In the genomic region with DNA sequence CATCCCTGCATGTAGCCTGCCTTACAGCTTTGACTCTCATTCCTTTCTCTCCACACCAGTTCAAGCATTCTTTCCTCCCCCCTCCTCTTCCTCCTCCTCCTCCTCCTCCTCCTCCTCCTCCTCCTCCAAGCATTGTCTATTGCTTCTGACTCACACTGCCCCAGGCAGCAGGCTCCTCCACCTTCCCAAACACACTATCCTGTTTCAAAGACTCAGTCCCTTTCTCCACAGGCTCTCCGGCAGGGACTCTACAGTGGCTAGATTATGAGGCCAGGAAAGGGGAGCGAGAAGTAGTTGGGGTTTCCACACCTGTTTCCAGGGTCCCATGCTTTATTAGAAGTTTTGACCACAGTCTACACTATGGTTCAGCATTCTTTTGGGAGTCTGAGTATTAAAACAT, we compare ENCODE assay signal across 27 mouse cellular contexts.
A peak's percentile ranks its signal among the peaks of the same experiment; 100 is the strongest.
DNase-seq lines count a peak whose midpoint lies in the region; ATAC-seq lines count a peak whose summit lies in the region.
"Had no signal": no experiment of that assay in that cellular context is flagged by ENCODE, and none has a peak within 500 bp of the region (broad histone marks: within the 10 kb centered on the region; RNA-seq: fewer than 3 reads in every experiment).

No protein-coding gene starts in this region.

- peak; percentile 50; the same call in 1 of the 2 replicates for ATAC-seq in embryonic facial prominence, embryonic 14.5 days (ENCODE audit: low read depth)
- peak; percentile 68; the same call in 1 of the 2 replicates for ATAC-seq in kidney, embryonic 14.5 days (ENCODE audit: low FRiP score, low TSS enrichment)
- no peak for ATAC-seq in midbrain, embryonic 11.5 days (ENCODE audit: low FRiP score)
- ATAC-seq: forebrain, embryonic 14.5 days; Patski had no signal

- no peak for DNase-seq in embryonic facial prominence, embryonic 14.5 days (ENCODE audit: low spot score)
- DNase-seq in embryonic facial prominence, embryonic 10.5 days (ENCODE audit: low spot score) = no peak
- DNase-seq in kidney, adult 9 months = no peak
- DNase-seq in midbrain, embryonic 11.5 days (ENCODE audit: low spot score, missing footprints) = peak; percentile 62
- DNase-seq in midbrain, embryonic 10.5 days (ENCODE audit: low spot score) = no peak
- DNase-seq in ovary, postnatal 36 days (ENCODE audit: low spot score) = no peak
- DNase-seq in lung, postnatal 14 days = no peak
- DNase-seq: adrenal gland, postnatal 10 days; adrenal gland, postnatal 36 days; B cell, adult 2 months; cerebellum, adult 18-20 months; cerebellum, adult 9-10 months; cerebellum, postnatal 14 days; gastrocnemius, postnatal 25 days; heart, adult 18-20 months; heart, postnatal 10 days; heart, postnatal 36 days had no signal

- H3K9ac ChIP-seq in embryonic facial prominence, embryonic 14.5 days (ENCODE audit: low read depth, low read length) = no peak overlapping the region
- H3K9ac ChIP-seq in kidney, embryonic 14.5 days (ENCODE audit: low read depth, low read length) = no peak overlapping the region
- no peak overlapping the region for H3K9ac ChIP-seq in midbrain, embryonic 11.5 days (ENCODE audit: low read length)
- H3K9ac ChIP-seq: embryonic facial prominence, embryonic 12.5 days; heart, embryonic 12.5 days; heart, embryonic 15.5 days; hindbrain, embryonic 12.5 days; hindbrain, embryonic 15.5 days had no signal

- no peaks in the 10 kb centered on the region; the same call in 1 of the 2 replicates for H3K27me3 ChIP-seq in embryonic facial prominence, embryonic 14.5 days (replicated peaks; ENCODE audit: control insufficient read depth, insufficient read depth, low read length)
- no peaks in the 10 kb centered on the region for H3K27me3 ChIP-seq in embryonic facial prominence, embryonic 10.5 days (replicated peaks; ENCODE audit: low read depth, poor library complexity, severe bottlenecking)
- no peaks in the 10 kb centered on the region for H3K27me3 ChIP-seq in kidney, embryonic 14.5 days (ENCODE audit: control insufficient read depth, insufficient read depth, low read length)
- H3K27me3 ChIP-seq in midbrain, embryonic 11.5 days (ENCODE audit: control insufficient read depth, insufficient read depth, low read length) = no peaks in the 10 kb centered on the region
- no peaks in the 10 kb centered on the region for H3K27me3 ChIP-seq in midbrain, embryonic 10.5 days (ENCODE audit: low read depth, poor library complexity, severe bottlenecking)
- H3K27me3 ChIP-seq: CH12.LX; embryonic facial prominence, embryonic 12.5 days; heart, embryonic 12.5 days; heart, embryonic 15.5 days; hindbrain, embryonic 12.5 days; hindbrain, embryonic 15.5 days; Patski had no signal

- peaks cover 4% of the 10 kb centered on the region; the same call in 1 of the 2 replicates for H3K4me1 ChIP-seq in embryonic facial prominence, embryonic 14.5 days (ENCODE audit: control insufficient read depth, insufficient read depth, low read length)
- H3K4me1 ChIP-seq in embryonic facial prominence, embryonic 10.5 days = peaks cover 33% of the 10 kb centered on the region
- 0 out of 2 replicates have a peak, but pooled peaks cover 5% of the 10 kb centered on the region for H3K4me1 ChIP-seq in kidney, embryonic 14.5 days (ENCODE audit: control insufficient read depth, insufficient read depth, low read length)
- no peaks in the 10 kb centered on the region; the same call in 1 of the 2 replicates for H3K4me1 ChIP-seq in midbrain, embryonic 11.5 days (ENCODE audit: control insufficient read depth, insufficient read depth, low read length)
- peaks cover 25% of the 10 kb centered on the region for H3K4me1 ChIP-seq in midbrain, embryonic 10.5 days
- H3K4me1 ChIP-seq: heart, embryonic 15.5 days; hindbrain, embryonic 12.5 days; hindbrain, embryonic 15.5 days had no signal

- no peaks in the 10 kb centered on the region for H3K9me3 ChIP-seq in embryonic facial prominence, embryonic 14.5 days (ENCODE audit: control insufficient read depth, low read length)
- H3K9me3 ChIP-seq in embryonic facial prominence, embryonic 10.5 days = no peaks in the 10 kb centered on the region
- H3K9me3 ChIP-seq in kidney, embryonic 14.5 days (ENCODE audit: control insufficient read depth, low read length) = no peaks in the 10 kb centered on the region
- no peaks in the 10 kb centered on the region for H3K9me3 ChIP-seq in midbrain, embryonic 11.5 days (ENCODE audit: control insufficient read depth, low read length)
- no peaks in the 10 kb centered on the region for H3K9me3 ChIP-seq in midbrain, embryonic 10.5 days (replicated peaks)
- H3K9me3 ChIP-seq: embryonic facial prominence, embryonic 12.5 days; G1E; heart, embryonic 12.5 days; heart, embryonic 15.5 days; hindbrain, embryonic 12.5 days; hindbrain, embryonic 15.5 days had no signal

- H3K4me3 ChIP-seq in embryonic facial prominence, embryonic 14.5 days (ENCODE audit: low read depth, low read length) = no peak overlapping the region
- no peak overlapping the region for H3K4me3 ChIP-seq in embryonic facial prominence, embryonic 10.5 days
- H3K4me3 ChIP-seq in kidney, embryonic 14.5 days (ENCODE audit: low read length) = no peak overlapping the region
- H3K4me3 ChIP-seq in midbrain, embryonic 11.5 days (ENCODE audit: low read depth, low read length) = no peak overlapping the region
- no peak overlapping the region for H3K4me3 ChIP-seq in midbrain, embryonic 10.5 days
- H3K4me3 ChIP-seq: embryonic facial prominence, embryonic 12.5 days; heart, embryonic 12.5 days; heart, embryonic 15.5 days; hindbrain, embryonic 12.5 days; hindbrain, embryonic 15.5 days had no signal

- no peak overlapping the region for H3K27ac ChIP-seq in embryonic facial prominence, embryonic 14.5 days (replicated peaks; ENCODE audit: low read depth, low read length)
- H3K27ac ChIP-seq in embryonic facial prominence, embryonic 10.5 days (replicated peaks) = no peak overlapping the region
- H3K27ac ChIP-seq in kidney, embryonic 14.5 days (ENCODE audit: low read depth, low read length) = no peak overlapping the region
- no peak overlapping the region for H3K27ac ChIP-seq in midbrain, embryonic 11.5 days (ENCODE audit: low read depth, low read length)
- H3K27ac ChIP-seq in midbrain, embryonic 10.5 days (replicated peaks) = no peak overlapping the region
- H3K27ac ChIP-seq: embryonic facial prominence, embryonic 12.5 days; heart, embryonic 15.5 days; hindbrain, embryonic 12.5 days; hindbrain, embryonic 15.5 days had no signal

- H3K4me2 ChIP-seq in embryonic facial prominence, embryonic 14.5 days (ENCODE audit: low read depth, low read length) = no peak overlapping the region
- H3K4me2 ChIP-seq in kidney, embryonic 14.5 days (replicated peaks; ENCODE audit: low read depth, low read length) = no peak overlapping the region
- no peak overlapping the region for H3K4me2 ChIP-seq in midbrain, embryonic 11.5 days
- H3K4me2 ChIP-seq: embryonic facial prominence, embryonic 12.5 days; heart, embryonic 12.5 days; heart, embryonic 15.5 days; hindbrain, embryonic 12.5 days; hindbrain, embryonic 15.5 days had no signal

- WGBS in embryonic facial prominence, embryonic 14.5 days = 44% methylated on average over 2 of the region's 2 CpGs
- 42% methylated on average over 2 of the region's 2 CpGs for WGBS in embryonic facial prominence, embryonic 10.5 days
- 57% methylated on average over 2 of the region's 2 CpGs for WGBS in kidney, embryonic 14.5 days
- WGBS in midbrain, embryonic 11.5 days = 55% methylated on average over 2 of the region's 2 CpGs
- 51% methylated on average over 2 of the region's 2 CpGs for WGBS in midbrain, embryonic 10.5 days

- H3K36me3 ChIP-seq in embryonic facial prominence, embryonic 14.5 days (ENCODE audit: control insufficient read depth, insufficient read depth, low read length) = no peaks in the 10 kb centered on the region
- peaks cover 50% of the 10 kb centered on the region for H3K36me3 ChIP-seq in embryonic facial prominence, embryonic 10.5 days (replicated peaks)
- no peaks in the 10 kb centered on the region; the same call in 1 of the 2 replicates for H3K36me3 ChIP-seq in kidney, embryonic 14.5 days (ENCODE audit: control insufficient read depth, insufficient read depth, low read length)
- peaks cover 5% of the 10 kb centered on the region; the same call in 1 of the 2 replicates for H3K36me3 ChIP-seq in midbrain, embryonic 11.5 days (ENCODE audit: control insufficient read depth, insufficient read depth, low read length)
- peaks cover 35% of the 10 kb centered on the region for H3K36me3 ChIP-seq in midbrain, embryonic 10.5 days
- H3K36me3 ChIP-seq: embryonic facial prominence, embryonic 12.5 days; hindbrain, embryonic 12.5 days; hindbrain, embryonic 15.5 days had no signal
